Mouse (Mus musculus): ENCODE data around the gene Uso1. TPM values are rescaled to one million over a fixed set of nuclear protein-coding genes. Genes with fewer than 3 reads are reported as not detected.

Uso1 gene
- polyA plus RNA-seq (2015; fragmentation: Illumina TruSeq; extraction: RNeasy Lipid Tissue Mini Kit (QIAGEN cat#74804); ENCODE audit: low read depth, low replicate concordance), result 65.8 TPM

GRCm38 (mm10) chr5:92137239-92138046, at the start of gene Uso1:
Gene Uso1, plus strand, starts transcription at chr5:92137938.

GRCm38 (mm10) chr5:92215308-92215707, 77.6 kb downstream of the Uso1 start, which contains the start of gene U90926:
Gene U90926, minus strand, starts transcription at chr5:92215408.

Other genes with a start within 250 kb of the Uso1 start
- gene Rchy1, start 174.9 kb upstream of the Uso1 start, polyA plus RNA-seq (2015; fragmentation: Illumina TruSeq; extraction: RNeasy Lipid Tissue Mini Kit (QIAGEN cat#74804); ENCODE audit: low read depth, low replicate concordance), result 54.5 TPM
- gene Odaph, start 150.5 kb upstream of the Uso1 start, polyA plus RNA-seq (2015; fragmentation: Illumina TruSeq; extraction: RNeasy Lipid Tissue Mini Kit (QIAGEN cat#74804); ENCODE audit: low read depth, low replicate concordance), result not detected
- gene Cdkl2, start 94.1 kb upstream of the Uso1 start, polyA plus RNA-seq (2015; fragmentation: Illumina TruSeq; extraction: RNeasy Lipid Tissue Mini Kit (QIAGEN cat#74804); ENCODE audit: low read depth, low replicate concordance), result 29.4 TPM
- 259 TPM for gene G3bp2, start 54.2 kb upstream of the Uso1 start, polyA plus RNA-seq (2015; fragmentation: Illumina TruSeq; extraction: RNeasy Lipid Tissue Mini Kit (QIAGEN cat#74804); ENCODE audit: low read depth, low replicate concordance)
- gene U90926, start 77.5 kb downstream of the Uso1 start, polyA plus RNA-seq (2015; fragmentation: Illumina TruSeq; extraction: RNeasy Lipid Tissue Mini Kit (QIAGEN cat#74804); ENCODE audit: low read depth, low replicate concordance), result not detected
- 1.1 TPM for gene Ppef2, start 118.3 kb downstream of the Uso1 start, polyA plus RNA-seq (2015; fragmentation: Illumina TruSeq; extraction: RNeasy Lipid Tissue Mini Kit (QIAGEN cat#74804); ENCODE audit: low read depth, low replicate concordance)
- 39.4 TPM for gene Naaa, start 140.2 kb downstream of the Uso1 start, polyA plus RNA-seq (2015; fragmentation: Illumina TruSeq; extraction: RNeasy Lipid Tissue Mini Kit (QIAGEN cat#74804); ENCODE audit: low read depth, low replicate concordance)
- gene Sdad1, start 172.5 kb downstream of the Uso1 start, polyA plus RNA-seq (2015; fragmentation: Illumina TruSeq; extraction: RNeasy Lipid Tissue Mini Kit (QIAGEN cat#74804); ENCODE audit: low read depth, low replicate concordance), result 15.3 TPM
- not detected for gene Cxcl9, start 190.1 kb downstream of the Uso1 start, polyA plus RNA-seq (2015; fragmentation: Illumina TruSeq; extraction: RNeasy Lipid Tissue Mini Kit (QIAGEN cat#74804); ENCODE audit: low read depth, low replicate concordance)
- 9.5 TPM for gene Art3, start 193.9 kb downstream of the Uso1 start, polyA plus RNA-seq (2015; fragmentation: Illumina TruSeq; extraction: RNeasy Lipid Tissue Mini Kit (QIAGEN cat#74804); ENCODE audit: low read depth, low replicate concordance)
- gene Cxcl10, start 211.0 kb downstream of the Uso1 start, polyA plus RNA-seq (2015; fragmentation: Illumina TruSeq; extraction: RNeasy Lipid Tissue Mini Kit (QIAGEN cat#74804); ENCODE audit: low read depth, low replicate concordance), result 0.45 TPM

All from brain, adult 10 weeks (tissue).